Mouse (Mus musculus): ENCODE measurements around the gene Gtsf1.

Gtsf1 gene

DNA sequence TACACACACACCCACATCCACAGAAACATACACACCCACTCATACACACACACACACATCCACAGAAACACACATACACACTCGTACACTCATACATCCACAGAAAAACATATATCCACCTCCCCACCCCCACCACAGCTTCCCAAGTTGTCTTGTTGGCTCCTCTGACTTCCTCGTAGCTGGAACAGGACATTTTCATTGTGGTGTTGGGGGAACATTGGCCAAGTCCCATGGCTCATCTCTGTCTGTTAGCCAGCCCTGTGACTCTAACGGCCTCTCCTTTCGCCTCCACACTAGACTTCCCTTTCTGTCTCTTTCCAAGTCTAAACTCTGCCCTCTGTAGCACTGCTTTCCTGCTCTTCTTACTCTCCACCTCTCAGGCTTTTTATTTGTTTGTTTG is 72.5 kb downstream of the Gtsf1 start:
- DNase-seq, result no peak

DNA sequence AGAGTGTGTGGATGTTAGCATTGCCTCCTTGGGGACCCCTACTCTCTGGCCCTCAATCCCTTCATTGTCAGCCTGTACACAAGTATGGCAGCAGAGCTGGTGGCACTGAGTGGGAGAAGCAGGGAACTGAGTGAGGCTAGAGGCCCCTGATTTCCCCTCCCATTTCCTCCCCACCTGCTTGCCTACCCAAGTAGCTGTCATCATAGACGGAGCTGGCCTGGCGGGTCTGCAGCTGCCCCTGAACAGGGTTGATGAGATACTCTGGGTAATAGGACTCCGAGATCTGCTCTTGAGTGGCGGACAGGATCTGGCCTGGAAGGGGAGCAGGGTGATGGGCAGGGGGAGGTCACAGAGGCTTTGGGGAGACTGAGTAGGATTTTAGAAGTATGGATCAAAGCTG is 74.1 kb downstream of the Gtsf1 start:
- DNase-seq, result no peak

DNA sequence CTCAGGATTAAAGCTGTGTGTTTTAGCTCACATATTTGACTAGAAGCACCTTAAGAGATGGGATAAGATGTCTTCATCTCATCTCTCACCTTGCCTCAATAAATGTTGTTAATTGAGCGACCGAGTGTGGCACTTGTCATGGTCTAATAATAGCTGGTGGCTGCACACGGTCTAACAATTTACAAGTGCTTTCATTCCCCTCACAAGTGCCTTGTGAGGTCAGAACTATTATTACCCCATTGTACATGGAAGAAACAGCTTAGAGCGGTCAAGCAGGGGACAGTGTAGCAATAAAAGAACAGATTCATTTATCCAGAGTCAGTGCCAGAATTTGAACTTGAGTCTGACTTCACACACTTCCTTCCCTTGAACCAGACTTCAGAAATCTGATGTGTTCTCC is 74.8 kb downstream of the Gtsf1 start:
- DNase-seq, result no peak

DNA sequence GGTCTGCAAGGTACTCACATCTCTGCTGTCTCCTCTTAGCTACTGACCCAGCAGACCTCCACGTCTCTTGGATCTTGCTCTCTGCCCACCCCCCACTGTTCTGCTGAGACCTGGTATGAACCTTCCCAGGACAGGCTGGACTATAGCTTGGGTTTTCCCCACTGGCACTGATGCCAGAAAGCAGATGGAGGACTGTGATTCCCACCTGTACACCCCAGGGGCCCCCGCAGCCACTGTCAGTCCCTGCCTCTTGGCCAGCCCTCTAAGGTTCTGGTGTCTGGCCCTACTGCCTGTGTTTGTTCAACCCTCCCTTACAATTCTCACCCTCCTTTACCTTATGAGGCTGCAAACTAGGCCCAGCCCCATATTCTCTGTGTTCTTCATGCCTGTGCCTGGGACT is 75.6 kb downstream of the Gtsf1 start:
- no peak for DNase-seq

DNA sequence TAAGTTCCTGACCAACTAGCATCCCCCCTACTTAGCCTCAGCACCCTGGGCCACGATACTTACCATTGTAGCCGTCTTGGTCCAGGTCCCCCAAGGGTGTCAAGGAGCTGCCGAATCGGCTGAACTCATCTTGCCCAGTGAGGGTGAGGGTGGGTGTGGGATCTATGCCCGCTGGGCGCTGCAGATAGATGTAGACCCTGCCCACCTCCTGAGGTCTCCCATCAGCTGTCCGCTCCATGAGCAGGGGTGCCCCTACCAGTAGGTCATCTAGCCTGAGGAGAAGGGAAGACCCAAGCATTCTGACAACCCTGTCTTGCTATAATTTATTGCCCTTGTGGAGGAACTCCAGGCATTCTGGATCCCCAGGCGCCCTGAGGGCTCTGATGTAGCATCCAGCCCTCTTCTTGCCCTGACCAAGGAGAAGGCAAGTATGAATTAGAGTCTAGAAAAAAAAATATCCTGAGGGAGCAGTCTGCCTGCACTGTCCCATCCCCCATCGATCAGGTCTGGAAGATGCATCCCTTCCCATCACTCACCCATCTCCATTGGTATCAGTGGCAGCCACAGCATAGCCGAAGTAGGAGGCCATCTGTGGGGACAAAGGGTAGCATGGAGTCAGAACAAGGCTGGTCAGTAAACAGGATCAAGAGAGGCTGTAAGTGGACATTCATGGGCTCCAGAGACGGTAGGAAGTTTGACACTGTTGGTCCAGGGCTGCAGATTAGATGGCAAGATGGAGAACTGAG is 76.6 kb downstream of the Gtsf1 start:
- DNase-seq, result no peak

DNA sequence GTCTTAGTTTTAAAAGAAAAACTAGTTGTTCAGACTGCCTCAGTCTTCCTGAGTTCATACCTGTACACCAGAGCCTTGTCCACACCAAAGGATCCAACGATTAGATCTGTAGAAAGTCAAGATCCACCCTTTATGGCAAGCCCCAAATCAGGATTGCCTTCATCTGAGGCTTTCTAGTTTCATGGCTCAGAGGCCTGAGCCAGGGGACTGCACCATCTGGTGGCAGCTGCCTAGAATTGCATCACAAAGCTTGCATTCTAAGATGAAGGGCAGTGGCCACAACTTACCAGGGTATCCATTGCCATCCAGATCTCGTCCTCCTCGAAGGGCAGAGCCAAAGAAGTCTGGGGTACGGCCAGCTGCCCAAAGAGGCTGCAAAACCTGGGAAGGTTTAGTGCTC is 77.4 kb downstream of the Gtsf1 start:
- peak; percentile 50 for DNase-seq
